ENCODE assay signal across 8 mouse cellular contexts in the genomic region with DNA sequence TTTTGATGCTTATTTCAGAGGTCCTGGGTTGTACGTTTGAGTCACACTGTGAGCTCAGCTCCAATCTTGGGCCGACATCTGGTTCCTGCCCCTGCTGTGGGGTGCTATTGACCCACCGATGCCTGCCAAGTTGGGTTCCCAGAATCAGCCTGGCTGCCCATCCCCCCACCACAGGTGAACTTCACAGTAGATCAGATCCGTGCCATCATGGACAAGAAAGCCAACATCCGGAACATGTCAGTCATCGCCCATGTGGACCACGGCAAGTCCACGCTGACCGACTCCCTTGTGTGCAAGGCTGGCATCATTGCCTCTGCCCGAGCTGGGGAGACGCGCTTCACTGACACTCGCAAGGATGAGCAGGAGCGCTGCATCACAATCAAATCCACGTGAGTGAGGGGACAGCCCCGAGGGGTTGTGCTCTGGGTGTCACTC. TPM values are rescaled to one million over a fixed set of nuclear protein-coding genes. Genes with fewer than 3 reads are reported as not detected.
A peak's percentile ranks its signal among the peaks of the same experiment; 100 is the strongest.
DNase-seq lines count a peak whose midpoint lies in the region; ATAC-seq and TF ChIP-seq lines count a peak whose summit lies in the region.
"Had no signal": no experiment of that assay in that cellular context is flagged by ENCODE, and none has a peak within 500 bp of the region (broad histone marks: within the 10 kb centered on the region; RNA-seq: fewer than 3 reads in every experiment).

No protein-coding gene starts in this region.

- H3K27ac ChIP-seq in thymus, adult 2 months (ENCODE audit: control insufficient read depth, insufficient read depth, low read length), result peak overlapping the region; percentile 41
- peak overlapping the region; percentile 91; the same call in 1 of the 2 replicates for H3K27ac ChIP-seq in limb, embryonic 14.5 days (replicated peaks; ENCODE audit: low read depth, low read length)
- peak overlapping the region; percentile 92 for H3K27ac ChIP-seq in stomach, embryonic 14.5 days (ENCODE audit: low read length)

- H3K4me2 ChIP-seq in limb, embryonic 14.5 days (replicated peaks; ENCODE audit: low read depth, low read length, severe bottlenecking), result peak overlapping the region; percentile 97
- H3K4me2 ChIP-seq in stomach, embryonic 14.5 days (replicated peaks; ENCODE audit: low read depth, low read length), result peak overlapping the region; percentile 92

- H3K9me3 ChIP-seq in limb, embryonic 14.5 days (ENCODE audit: control insufficient read depth, low read length), result no peaks in the 10 kb centered on the region
- no peaks in the 10 kb centered on the region for H3K9me3 ChIP-seq in stomach, embryonic 14.5 days (ENCODE audit: control insufficient read depth, low read depth, low read length)

- intact Hi-C loops in heart, postnatal 10 days (cut with DNase I), result loop anchor here (5.0 kb wide), 3 partner anchors 40 to 380 kb away; partner anchors contain the start of genes Plekhj1, Sf3a2 and Zbtb7a

- H3K4me1 ChIP-seq in thymus, adult 2 months (replicated peaks; ENCODE audit: control insufficient read depth, insufficient read depth, low read length), result peaks cover 29% of the 10 kb centered on the region
- peaks cover 33% of the 10 kb centered on the region for H3K4me1 ChIP-seq in limb, embryonic 14.5 days (ENCODE audit: control insufficient read depth, insufficient read depth, low read length)
- H3K4me1 ChIP-seq in stomach, embryonic 14.5 days (ENCODE audit: control insufficient read depth, insufficient read depth, low read length), result peaks cover 30% of the 10 kb centered on the region

- WGBS in thymus, adult 2 months, result 20% methylated on average over 16 of the region's 16 CpGs
- 18% methylated on average over 16 of the region's 16 CpGs for WGBS in limb, embryonic 14.5 days
- WGBS in stomach, embryonic 14.5 days, result 13% methylated on average over 16 of the region's 16 CpGs

- no peaks in the 10 kb centered on the region for H3K27me3 ChIP-seq in thymus, adult 2 months (ENCODE audit: control insufficient read depth, insufficient read depth, low read length)
- no peaks in the 10 kb centered on the region for H3K27me3 ChIP-seq in limb, embryonic 14.5 days (ENCODE audit: control insufficient read depth, insufficient read depth, low read length)
- no peaks in the 10 kb centered on the region for H3K27me3 ChIP-seq in stomach, embryonic 14.5 days (ENCODE audit: control insufficient read depth, insufficient read depth, low read length)

- peaks cover 48% of the 10 kb centered on the region for H3K36me3 ChIP-seq in thymus, adult 2 months (ENCODE audit: control insufficient read depth, insufficient read depth, low read length)
- H3K36me3 ChIP-seq in limb, embryonic 14.5 days (ENCODE audit: control insufficient read depth, insufficient read depth, low read length), result peaks cover 55% of the 10 kb centered on the region
- peaks cover 52% of the 10 kb centered on the region for H3K36me3 ChIP-seq in stomach, embryonic 14.5 days (ENCODE audit: control insufficient read depth, insufficient read depth, low read length)

- no peak for TF ChIP-seq POLR2A in thymus, adult 2 months (IDR thresholded peaks at IDR 0.05; ENCODE audit: control insufficient read depth, extremely low read depth, insufficient read depth, low read length, poor library complexity)
- no peak for TF ChIP-seq POLR2A in limb, embryonic 14.5 days (IDR thresholded peaks at IDR 0.05; ENCODE audit: borderline replicate concordance, extremely low read depth, insufficient read depth, insufficient read length)

- peak overlapping the region; percentile 99 for H3K9ac ChIP-seq in limb, embryonic 14.5 days (ENCODE audit: low read depth, low read length, severe bottlenecking)
- peak overlapping the region; percentile 99 for H3K9ac ChIP-seq in stomach, embryonic 14.5 days (replicated peaks; ENCODE audit: low read depth, low read length)

- DNase-seq in thymus, adult 2 months, result peak; percentile 39
- no peak for DNase-seq in thymus, postnatal 25 days
- peak; percentile 79 for DNase-seq in cerebellum, adult 9-11 months
- DNase-seq in heart, postnatal 10 days, result peak; percentile 55 to 58
- no peak for DNase-seq in limb, embryonic 14.5 days (ENCODE audit: low spot score)

- peak overlapping the region; percentile 78 for H3K4me3 ChIP-seq in thymus, adult 2 months (ENCODE audit: control insufficient read depth, insufficient read depth, low read length)
- peak overlapping the region; percentile 98 for H3K4me3 ChIP-seq in limb, embryonic 14.5 days (replicated peaks; ENCODE audit: low read length)
- H3K4me3 ChIP-seq in stomach, embryonic 14.5 days (ENCODE audit: low read depth, low read length), result peak overlapping the region; percentile 100

- TF ChIP-seq CTCF in thymus, adult 2 months (IDR thresholded peaks at IDR 0.05; ENCODE audit: borderline replicate concordance, control insufficient read depth, extremely low read depth, insufficient read depth, low read length, poor library complexity), result no peak

- no peak for ATAC-seq in limb, embryonic 14.5 days (ENCODE audit: low FRiP score, low read depth)
- ATAC-seq in stomach, embryonic 14.5 days (ENCODE audit: insufficient number of reproducible peaks, insufficient read depth, low FRiP score, low read depth), result no peak
- ATAC-seq in megakaryocyte-erythroid progenitor cell, adult 5-6 weeks (replicated peaks; ENCODE audit: low FRiP score, low TSS enrichment, poor library complexity, severe bottlenecking), result no peak

RNA-seq across cellular contexts. Expression of gene Eef2, which starts 1.1 kb away (rescaled TPM):
- polyA plus RNA-seq in thymus, adult 2 months (2012; rRNA removed), result 2,100 and 2,369 TPM in 2 replicates
- total RNA-seq in heart, postnatal 10 days (2021), result 1,000 to 10,000 TPM; 1,333 to 1,385 TPM
- polyA plus RNA-seq in limb, embryonic 14.5 days (2012; rRNA removed), result 1,329 and 1,559 TPM in 2 replicates
- 544 and 581 TPM in 2 replicates for polyA plus RNA-seq in limb, embryonic 14.5 days (2014; fragmentation: Nextera tagmentation; extraction: Ambion mirVana)
- polyA plus RNA-seq in stomach, embryonic 14.5 days (2014; fragmentation: Nextera tagmentation; extraction: Ambion mirVana), result 416 and 434 TPM in 2 replicates
- 1,282 and 1,455 TPM in 2 replicates for total RNA-seq in megakaryocyte-erythroid progenitor cell, adult 5-6 weeks (2014; fragmentation: Nextera tagmentation)
- total RNA-seq in megakaryocyte-erythroid progenitor cell, adult 5-6 weeks (2017), result 1,743 and 1,799 TPM in 2 replicates

RNA-seq across cellular contexts. Expression of gene Dapk3, which starts 5.3 kb away (rescaled TPM):
- polyA plus RNA-seq in thymus, adult 2 months (2012; rRNA removed), result 95.9 and 103 TPM in 2 replicates
- total RNA-seq in heart, postnatal 10 days (2021), result 10 to 100 TPM; 33.3 to 39.1 TPM
- 73.0 and 81.8 TPM in 2 replicates for polyA plus RNA-seq in limb, embryonic 14.5 days (2012; rRNA removed)
- 57.7 and 60.9 TPM in 2 replicates for polyA plus RNA-seq in limb, embryonic 14.5 days (2014; fragmentation: Nextera tagmentation; extraction: Ambion mirVana)
- polyA plus RNA-seq in stomach, embryonic 14.5 days (2014; fragmentation: Nextera tagmentation; extraction: Ambion mirVana), result 48.9 and 58.7 TPM in 2 replicates
- 27.7 and 51.7 TPM in 2 replicates for total RNA-seq in megakaryocyte-erythroid progenitor cell, adult 5-6 weeks (2014; fragmentation: Nextera tagmentation)
- total RNA-seq in megakaryocyte-erythroid progenitor cell, adult 5-6 weeks (2017), result 16.2 and 30.9 TPM in 2 replicates

RNA-seq across cellular contexts. Expression of gene 4930442H23Rik, which starts 6.1 kb away (rescaled TPM):
- polyA plus RNA-seq in thymus, adult 2 months (2012; rRNA removed), result not detected in 2 replicates
- not detected for total RNA-seq in heart, postnatal 10 days (2021)
- polyA plus RNA-seq in limb, embryonic 14.5 days (2012; rRNA removed), result not detected in 2 replicates
- polyA plus RNA-seq in limb, embryonic 14.5 days (2014; fragmentation: Nextera tagmentation; extraction: Ambion mirVana), result not detected in 2 replicates
- polyA plus RNA-seq in stomach, embryonic 14.5 days (2014; fragmentation: Nextera tagmentation; extraction: Ambion mirVana), result not detected in 2 replicates
- total RNA-seq in megakaryocyte-erythroid progenitor cell, adult 5-6 weeks (2014; fragmentation: Nextera tagmentation), result not detected in 2 replicates
- total RNA-seq in megakaryocyte-erythroid progenitor cell, adult 5-6 weeks (2017), result not detected in 2 replicates
- total RNA-seq: heart, adult 18-20 months had no signal

RNA-seq across cellular contexts. Expression of gene Pias4, which starts 9.8 kb away (rescaled TPM):
- 67.6 and 72.9 TPM in 2 replicates for polyA plus RNA-seq in thymus, adult 2 months (2012; rRNA removed)
- total RNA-seq in heart, postnatal 10 days (2021), result 10 to 100 TPM; 14.7 to 17.8 TPM
- 35.1 and 49.4 TPM in 2 replicates for polyA plus RNA-seq in limb, embryonic 14.5 days (2012; rRNA removed)
- polyA plus RNA-seq in limb, embryonic 14.5 days (2014; fragmentation: Nextera tagmentation; extraction: Ambion mirVana), result 40.4 and 44.2 TPM in 2 replicates
- polyA plus RNA-seq in stomach, embryonic 14.5 days (2014; fragmentation: Nextera tagmentation; extraction: Ambion mirVana), result 32.7 and 40.9 TPM in 2 replicates
- 14.8 and 15.2 TPM in 2 replicates for total RNA-seq in megakaryocyte-erythroid progenitor cell, adult 5-6 weeks (2014; fragmentation: Nextera tagmentation)
- 5.4 and 20.8 TPM in 2 replicates for total RNA-seq in megakaryocyte-erythroid progenitor cell, adult 5-6 weeks (2017)

RNA-seq across cellular contexts. Expression of gene Nmrk2, which starts 24.3 kb away (rescaled TPM):
- 0.12 TPM in 1 of 2 replicates, not detected in the other for polyA plus RNA-seq in thymus, adult 2 months (2012; rRNA removed)
- total RNA-seq in heart, postnatal 10 days (2021), result 10 to 100 TPM; 11.6 to 16.5 TPM
- 0.31 and 0.43 TPM in 2 replicates for polyA plus RNA-seq in limb, embryonic 14.5 days (2012; rRNA removed)
- 0.64 and 0.87 TPM in 2 replicates for polyA plus RNA-seq in limb, embryonic 14.5 days (2014; fragmentation: Nextera tagmentation; extraction: Ambion mirVana)
- polyA plus RNA-seq in stomach, embryonic 14.5 days (2014; fragmentation: Nextera tagmentation; extraction: Ambion mirVana), result 0.14 and 0.35 TPM in 2 replicates
- total RNA-seq in megakaryocyte-erythroid progenitor cell, adult 5-6 weeks (2014; fragmentation: Nextera tagmentation), result not detected in 2 replicates
- total RNA-seq in megakaryocyte-erythroid progenitor cell, adult 5-6 weeks (2017), result not detected in 2 replicates

Comparison
In these comparisons a context has a peak if more than half of its experiments do, and no peak if none do; other contexts are left out.
1. DNase-seq: peak in thymus, adult 2 months (single experiment), cerebellum, adult 9-11 months (single experiment) and heart, postnatal 10 days (2 of 2); none in thymus, postnatal 25 days (single experiment) and limb, embryonic 14.5 days (single experiment).
2. H3K27ac ChIP-seq: peak in every context shown above with its lines; median percentile 92 in stomach, embryonic 14.5 days; 91 in limb, embryonic 14.5 days; 41 in thymus, adult 2 months.
3. Peak in every context shown above with its lines, with median percentiles within 50 percentile points of each other: H3K4me3 ChIP-seq.